Mouse (Mus musculus): ENCODE results near the gene Gch1. TPM values are rescaled to one million over a fixed set of nuclear protein-coding genes. Genes with fewer than 3 reads are reported as not detected.

The Gch1 gene
- polyA plus RNA-seq, 1 experiment, result 0.81 TPM

GRCm38 (mm10) chr14:47225931-47226330 is 36.7 kb upstream of the Gch1 start:
- Histone ChIP-seq H3K4me1 (ENCODE audit: control insufficient read depth, insufficient read depth, low read length) (peaks cover 2% of the 10 kb centered on the region; the same call in 1 of the 2 replicates), H3K27ac (ENCODE audit: control insufficient read depth, insufficient read depth, low read depth, low read length) (no peak overlapping the region), H3K4me3 (ENCODE audit: control insufficient read depth, low read depth, low read length) (no peak overlapping the region), H3K36me3 (ENCODE audit: control insufficient read depth, insufficient read depth, low read length) (no peaks in the 10 kb centered on the region), H3K27me3 (ENCODE audit: control insufficient read depth, insufficient read depth, low read length) (no peaks in the 10 kb centered on the region)
- TF ChIP-seq POLR2A (IDR thresholded peaks at IDR 0.05; ENCODE audit: control insufficient read depth, low read depth, low read length), result no peak

- H3K36me3 ChIP-seq (ENCODE audit: control insufficient read depth, insufficient read depth, low read length), result no peaks in the 10 kb centered on the region
- peaks cover 2% of the 10 kb centered on the region; the same call in 1 of the 2 replicates for H3K4me1 ChIP-seq (ENCODE audit: control insufficient read depth, insufficient read depth, low read length)
- H3K4me3 ChIP-seq (ENCODE audit: control insufficient read depth, low read depth, low read length), result no peak overlapping the region
- H3K27ac ChIP-seq (ENCODE audit: control insufficient read depth, insufficient read depth, low read depth, low read length), result no peak overlapping the region
- TF ChIP-seq POLR2A (IDR thresholded peaks at IDR 0.05; ENCODE audit: control insufficient read depth, low read depth, low read length) (no peak), CTCF (IDR thresholded peaks at IDR 0.05; ENCODE audit: control insufficient read depth, insufficient read depth, insufficient replicate concordance, low read depth, low read length) (peak; percentile 48; the same call in 1 of the 2 replicates)
- H3K27me3 ChIP-seq (ENCODE audit: control insufficient read depth, insufficient read depth, low read length), result no peaks in the 10 kb centered on the region
Observed at GRCm38 (mm10) chr14:47224476-47225325, 35.5 kb upstream of the Gch1 start.

GRCm38 (mm10) chr14:47222631-47223450 is 33.6 kb upstream of the Gch1 start:
- Histone ChIP-seq H3K36me3 (ENCODE audit: control insufficient read depth, insufficient read depth, low read length) (no peaks in the 10 kb centered on the region), H3K4me1 (ENCODE audit: control insufficient read depth, insufficient read depth, low read length) (peaks cover 2% of the 10 kb centered on the region; the same call in 1 of the 2 replicates), H3K27ac (ENCODE audit: control insufficient read depth, insufficient read depth, low read depth, low read length) (no peak overlapping the region), H3K4me3 (ENCODE audit: control insufficient read depth, low read depth, low read length) (no peak overlapping the region), H3K27me3 (ENCODE audit: control insufficient read depth, insufficient read depth, low read length) (no peaks in the 10 kb centered on the region)
- TF ChIP-seq CTCF (IDR thresholded peaks at IDR 0.05; ENCODE audit: control insufficient read depth, insufficient read depth, insufficient replicate concordance, low read depth, low read length) (no peak), POLR2A (IDR thresholded peaks at IDR 0.05; ENCODE audit: control insufficient read depth, low read depth, low read length) (no peak)

GRCm38 (mm10) chr14:47221567-47221966 is 32.4 kb upstream of the Gch1 start:
- Histone ChIP-seq H3K36me3 (ENCODE audit: control insufficient read depth, insufficient read depth, low read length) (no peaks in the 10 kb centered on the region), H3K27me3 (ENCODE audit: control insufficient read depth, insufficient read depth, low read length) (no peaks in the 10 kb centered on the region), H3K4me1 (ENCODE audit: control insufficient read depth, insufficient read depth, low read length) (peaks cover 2% of the 10 kb centered on the region; the same call in 1 of the 2 replicates), H3K27ac (ENCODE audit: control insufficient read depth, insufficient read depth, low read depth, low read length) (no peak overlapping the region), H3K4me3 (ENCODE audit: control insufficient read depth, low read depth, low read length) (peak overlapping the region; percentile 6; the same call in 1 of the 2 replicates)
- no peak for TF ChIP-seq POLR2A (IDR thresholded peaks at IDR 0.05; ENCODE audit: control insufficient read depth, low read depth, low read length)
- no peak for TF ChIP-seq CTCF (IDR thresholded peaks at IDR 0.05; ENCODE audit: control insufficient read depth, insufficient read depth, insufficient replicate concordance, low read depth, low read length)

GRCm38 (mm10) chr14:47220231-47221025 is 31.2 kb upstream of the Gch1 start:
- TF ChIP-seq CTCF (IDR thresholded peaks at IDR 0.05; ENCODE audit: control insufficient read depth, insufficient read depth, insufficient replicate concordance, low read depth, low read length) (no peak), POLR2A (IDR thresholded peaks at IDR 0.05; ENCODE audit: control insufficient read depth, low read depth, low read length) (no peak)

GRCm38 (mm10) chr14:47218766-47219606 is 29.8 kb upstream of the Gch1 start:
- no peaks in the 10 kb centered on the region for H3K36me3 ChIP-seq (ENCODE audit: control insufficient read depth, insufficient read depth, low read length)
- peaks cover 2% of the 10 kb centered on the region; the same call in 1 of the 2 replicates for H3K4me1 ChIP-seq (ENCODE audit: control insufficient read depth, insufficient read depth, low read length)
- TF ChIP-seq POLR2A (IDR thresholded peaks at IDR 0.05; ENCODE audit: control insufficient read depth, low read depth, low read length) (no peak), CTCF (IDR thresholded peaks at IDR 0.05; ENCODE audit: control insufficient read depth, insufficient read depth, insufficient replicate concordance, low read depth, low read length) (no peak)
- no peak overlapping the region for H3K4me3 ChIP-seq (ENCODE audit: control insufficient read depth, low read depth, low read length)
- no peaks in the 10 kb centered on the region for H3K27me3 ChIP-seq (ENCODE audit: control insufficient read depth, insufficient read depth, low read length)
- no peak overlapping the region for H3K27ac ChIP-seq (ENCODE audit: control insufficient read depth, insufficient read depth, low read depth, low read length)

More at GRCm38 (mm10) chr14:47220231-47221025, 31.2 kb upstream of the Gch1 start:
- no peaks in the 10 kb centered on the region for H3K27me3 ChIP-seq (ENCODE audit: control insufficient read depth, insufficient read depth, low read length)
- peaks cover 2% of the 10 kb centered on the region; the same call in 1 of the 2 replicates for H3K4me1 ChIP-seq (ENCODE audit: control insufficient read depth, insufficient read depth, low read length)
- H3K27ac ChIP-seq (ENCODE audit: control insufficient read depth, insufficient read depth, low read depth, low read length), result no peak overlapping the region
- no peaks in the 10 kb centered on the region for H3K36me3 ChIP-seq (ENCODE audit: control insufficient read depth, insufficient read depth, low read length)
- H3K4me3 ChIP-seq (ENCODE audit: control insufficient read depth, low read depth, low read length), result no peak overlapping the region
